Mouse (Mus musculus) ES-Bruce4 (cell line): Measurements from ENCODE around the gene Tmem199. TPM values are rescaled to one million over a fixed set of nuclear protein-coding genes. Genes with fewer than 3 reads are reported as not detected.

Experiments used
- H3K27ac ChIP-seq: 2 replicates; pipeline ENCODE4 v1.5.1; 2012; ENCODE audit warnings: low read length, inconsistent platforms; ENCODE audit not compliant: insufficient read depth
- H3K27me3 ChIP-seq: 2 replicates; pipeline ENCODE4 v1.6.1; 2012; ENCODE audit warnings: mild to moderate bottlenecking, low read length, inconsistent platforms; ENCODE audit not compliant: control insufficient read depth, poor library complexity, insufficient read depth, severe bottlenecking
- H3K36me3 ChIP-seq: 2 replicates; pipeline ENCODE4 v1.6.1; 2012; ENCODE audit warnings: inconsistent platforms, mild to moderate bottlenecking, low read length, moderate library complexity; ENCODE audit not compliant: control insufficient read depth, poor library complexity, insufficient read depth, severe bottlenecking
- H3K4me1 ChIP-seq: one replicate; pipeline ENCODE4 v1.8.1; 2011; ENCODE audit warnings: low read length; ENCODE audit not compliant: control insufficient read depth, insufficient read depth
- H3K4me3 ChIP-seq: 2 replicates; pipeline ENCODE4 v1.5.1; 2011; ENCODE audit warnings: low read depth, mild to moderate bottlenecking, low read length
- H3K9ac ChIP-seq: 2 replicates; pipeline ENCODE4 v1.6.1; 2012; ENCODE audit warnings: low read depth, mild to moderate bottlenecking, inconsistent platforms; ENCODE audit not compliant: poor library complexity, severe bottlenecking
- H3K9me3 ChIP-seq: replicated peaks from 2 replicates; pipeline ENCODE4 v1.6.1; 2012; ENCODE audit warnings: mild to moderate bottlenecking, low read length, inconsistent platforms; ENCODE audit not compliant: control insufficient read depth, poor library complexity, insufficient read depth, severe bottlenecking
- CTCF ChIP-seq: IDR thresholded peaks from one replicate; pipeline ENCODE4 v1.8.1; 2011; ENCODE audit warnings: low read depth, low read length
- EP300 ChIP-seq: IDR thresholded peaks from 2 replicates; pipeline ENCODE4 v1.6.1; 2011; ENCODE audit warnings: low read depth, low read length; ENCODE audit not compliant: insufficient read depth
- POLR2A ChIP-seq: IDR thresholded peaks from one replicate; pipeline ENCODE4 v1.8.1; 2011; ENCODE audit warnings: low read length; ENCODE audit not compliant: insufficient read depth
- polyA plus RNA-seq: library from polyadenylated mRNA; stranded (reverse); fragments of >200 nt; gene quantifications from 2 replicates; pipeline ENCODE4 v1.2.4, GENCODE M21; 2011; ENCODE audit warnings: low read depth; ENCODE audit not compliant: missing spikeins, insufficient read depth, insufficient read length

Gene Tmem199
- polyA plus RNA-seq, 1 experiment = 41.7 TPM

- peaks cover 25% of the 10 kb centered on the region for H3K36me3 ChIP-seq
These were observed 19.1 kb upstream of the Tmem199 start for GRCm38 (mm10) chr11:78531046-78531445.

GRCm38 (mm10) chr11:78530001-78530400, 18.0 kb upstream of the Tmem199 start:
- Histone ChIP-seq H3K9me3 (no peaks in the 10 kb centered on the region), H3K27ac (no peak overlapping the region), H3K9ac (no peak overlapping the region), H3K4me3 (no peak overlapping the region), H3K36me3 (peaks cover 32% of the 10 kb centered on the region), H3K4me1 (no peaks in the 10 kb centered on the region), H3K27me3 (no peaks in the 10 kb centered on the region)
- TF ChIP-seq CTCF (no peak), POLR2A (no peak), EP300 (no peak)

More at GRCm38 (mm10) chr11:78531046-78531445, 19.1 kb upstream of the Tmem199 start:
- Histone ChIP-seq H3K9ac (no peak overlapping the region), H3K9me3 (no peaks in the 10 kb centered on the region), H3K4me3 (no peak overlapping the region), H3K27ac (no peak overlapping the region), H3K4me1 (no peaks in the 10 kb centered on the region), H3K27me3 (no peaks in the 10 kb centered on the region)
- TF ChIP-seq EP300 (no peak), POLR2A (no peak), CTCF (no peak)

- Histone ChIP-seq H3K27me3 (no peaks in the 10 kb centered on the region), H3K9me3 (no peaks in the 10 kb centered on the region), H3K4me1 (no peaks in the 10 kb centered on the region), H3K36me3 (peaks cover 45% of the 10 kb centered on the region), H3K27ac (no peak overlapping the region), H3K4me3 (no peak overlapping the region), H3K9ac (no peak overlapping the region)
- TF ChIP-seq POLR2A = no peak
- no peak for TF ChIP-seq EP300
- TF ChIP-seq CTCF = no peak
These were observed 16.7 kb upstream of the Tmem199 start for GRCm38 (mm10) chr11:78528714-78529113.

GRCm38 (mm10) chr11:78524838-78525237, 12.9 kb upstream of the Tmem199 start:
- Histone ChIP-seq H3K9me3 (no peaks in the 10 kb centered on the region), H3K9ac (no peak overlapping the region), H3K27ac (no peak overlapping the region), H3K4me3 (no peak overlapping the region), H3K4me1 (no peaks in the 10 kb centered on the region), H3K27me3 (no peaks in the 10 kb centered on the region), H3K36me3 (peaks cover 83% of the 10 kb centered on the region)
- no peak for TF ChIP-seq CTCF
- TF ChIP-seq EP300 = no peak
- TF ChIP-seq POLR2A = no peak

- H3K9me3 ChIP-seq = no peaks in the 10 kb centered on the region
These were observed 11.4 kb upstream of the Tmem199 start for GRCm38 (mm10) chr11:78523241-78523955.

GRCm38 (mm10) chr11:78522481-78522997, 10.6 kb upstream of the Tmem199 start:
- Histone ChIP-seq H3K9ac (no peak overlapping the region), H3K36me3 (peaks cover 88% of the 10 kb centered on the region), H3K4me1 (no peaks in the 10 kb centered on the region), H3K9me3 (no peaks in the 10 kb centered on the region), H3K27me3 (no peaks in the 10 kb centered on the region), H3K27ac (no peak overlapping the region), H3K4me3 (no peak overlapping the region)
- TF ChIP-seq CTCF (no peak), EP300 (no peak), POLR2A (no peak)

More at GRCm38 (mm10) chr11:78523241-78523955, 11.4 kb upstream of the Tmem199 start:
- no peaks in the 10 kb centered on the region for H3K27me3 ChIP-seq
- TF ChIP-seq EP300 = no peak
- TF ChIP-seq CTCF = no peak
- TF ChIP-seq POLR2A = no peak
- H3K9ac ChIP-seq = no peak overlapping the region
- H3K36me3 ChIP-seq = peaks cover 89% of the 10 kb centered on the region
- no peak overlapping the region for H3K27ac ChIP-seq
- H3K4me3 ChIP-seq = no peak overlapping the region
- H3K4me1 ChIP-seq = no peaks in the 10 kb centered on the region
